Mouse (Mus musculus): ENCODE results near the gene Plekhg5. TPM values are rescaled to one million over a fixed set of nuclear protein-coding genes. Genes with fewer than 3 reads are reported as not detected.
"Not testable (repeated sequence)": the region's sequence is repeated elsewhere in the genome, so short reads cannot be mapped to it uniquely, and the experiment has no call there.

Plekhg5 gene
- total RNA-seq (2021) = 10 to 100 TPM; 74.0 to 84.0 TPM
- long read RNA-seq, experiment 1, transcript Plekhg5-204 (22 exons, 3,818 nt) = major isoform, 23 of 60 reads
- long read RNA-seq, experiment 1, partial matches to known transcripts = 21 of 60 reads
- long read RNA-seq, experiment 1, other reads (novel, unspliced or antisense) = 11 of 60 reads
- long read RNA-seq, experiment 2, transcript Plekhg5-204 (22 exons, 3,818 nt) = major isoform, 32 of 70 reads
- long read RNA-seq, experiment 2, partial matches to known transcripts = 22 of 70 reads
- long read RNA-seq, experiment 2, other reads (novel, unspliced or antisense) = 12 of 70 reads

DNA sequence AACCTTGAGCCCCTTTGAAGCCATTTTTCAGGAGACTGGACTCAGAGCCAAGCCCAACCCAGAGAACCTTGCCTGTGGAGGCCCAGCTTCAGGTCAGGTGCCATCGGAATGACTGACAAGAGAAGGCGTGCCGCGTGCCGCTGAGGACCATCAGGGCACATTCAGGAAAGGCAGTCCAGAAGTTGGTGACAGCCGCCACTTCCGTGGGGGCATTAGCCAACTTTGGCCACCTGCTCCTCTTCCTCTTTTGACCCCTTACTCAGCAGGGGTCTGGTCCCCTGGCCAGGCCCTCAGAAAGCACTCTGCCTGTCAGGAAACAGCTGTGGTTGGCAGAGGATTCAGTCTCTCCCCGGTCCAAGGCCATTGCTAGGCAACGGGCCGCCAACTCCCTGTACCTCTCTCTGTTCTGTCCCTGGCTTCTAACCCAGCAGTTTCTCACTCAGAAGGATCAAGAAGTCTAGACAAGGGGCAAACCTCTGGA is at the start of gene Plekhg5:
Plekhg5 (plus strand) TSS at position 378 of the 481 bp plus-strand sequence.
- intact Hi-C loops (cut with DNase I) = no loop called here
- peak in 1 of 2 experiments; percentile 61 for DNase-seq (ENCODE audit: low spot score in 2 of 2)

DNA sequence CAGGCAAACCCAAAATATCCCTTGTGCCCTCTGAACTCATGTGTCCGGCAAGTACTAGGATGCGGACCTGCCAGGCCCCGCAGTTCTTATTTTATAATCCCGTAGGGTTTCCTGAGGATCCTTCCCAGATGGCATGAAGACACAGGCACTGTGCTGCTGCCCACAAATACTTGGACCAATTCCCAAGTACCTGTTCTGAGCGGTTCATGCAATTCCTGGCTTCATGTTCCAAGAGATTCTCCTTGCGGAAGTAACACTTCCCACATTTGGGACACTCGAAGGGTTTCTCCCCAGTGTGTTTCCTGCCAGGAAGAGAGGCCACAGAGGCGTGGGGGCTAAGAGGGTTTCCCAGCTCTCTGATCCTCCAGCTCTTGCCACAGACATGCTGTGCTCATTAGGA is 49.8 kb upstream of the Plekhg5 start:
- peak in 1 of 2 experiments; percentile 57 for DNase-seq (ENCODE audit: low spot score in 2 of 2)
- intact Hi-C loops (cut with DNase I) = loop anchor here (5.0 kb wide), 1 partner anchor 35 kb away; the partner anchor contains the start of gene Thap3

DNA sequence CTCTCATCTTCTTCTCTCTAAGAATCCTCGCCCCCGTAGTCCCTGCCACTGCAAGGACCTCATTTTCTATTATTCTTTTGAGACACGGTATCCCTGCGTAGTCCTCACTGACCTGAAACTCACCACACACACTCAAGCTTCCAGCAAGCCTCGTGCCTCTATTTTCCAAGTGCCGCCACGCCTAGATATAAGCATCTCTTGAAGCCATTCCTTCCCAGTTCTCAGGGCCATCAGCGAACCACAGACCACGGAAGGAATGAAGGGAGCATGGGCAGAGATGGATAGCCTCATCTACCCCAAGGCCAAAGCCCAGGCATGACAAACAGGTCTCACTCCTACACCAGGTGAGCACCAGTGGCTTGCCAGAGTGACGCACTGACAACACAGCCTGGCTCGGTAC is 47.8 kb upstream of the Plekhg5 start:
- intact Hi-C loops (cut with DNase I) = loop anchor here (5.0 kb wide), 1 partner anchor 37 kb away; the partner anchor contains the start of gene Thap3
- no peak for DNase-seq (ENCODE audit: low spot score in 2 of 2)

DNA sequence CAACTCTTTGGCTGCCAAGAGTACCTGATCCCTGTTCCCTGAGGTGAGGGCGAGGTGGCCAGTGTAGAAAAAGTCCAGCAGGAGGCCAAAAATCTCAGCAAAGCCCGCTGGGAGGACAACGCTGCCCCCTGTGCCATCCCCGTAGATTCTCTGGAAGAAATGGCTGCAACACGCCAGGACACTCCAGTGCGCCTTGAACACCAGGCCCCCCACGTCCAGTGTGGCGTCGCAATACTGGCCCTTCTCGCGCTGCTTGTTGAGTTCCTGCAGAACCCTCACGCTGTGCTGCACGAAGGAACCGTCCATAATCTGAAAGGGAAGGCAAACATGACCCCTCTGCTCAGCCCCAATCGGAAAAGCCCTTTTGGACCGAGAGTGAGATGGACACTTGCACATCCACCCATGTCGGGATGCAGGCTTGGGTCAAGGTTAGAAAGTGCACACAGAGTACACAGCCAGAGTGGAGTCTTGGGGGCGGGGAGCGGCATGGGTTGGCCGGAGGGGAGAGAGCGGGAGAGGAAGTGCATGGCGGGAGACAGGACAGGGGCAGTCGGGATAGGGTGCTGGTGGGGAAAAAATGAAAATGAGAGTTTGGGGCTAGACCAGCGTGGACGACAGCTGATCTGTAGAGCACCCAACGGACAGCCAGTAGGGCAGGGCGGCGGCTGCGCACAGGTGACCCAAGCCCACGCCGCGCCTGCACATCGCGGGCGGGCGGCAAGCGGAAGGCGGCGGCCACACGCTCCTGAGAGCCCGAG is 45.4 kb upstream of the Plekhg5 start:
- intact Hi-C loops (cut with DNase I) = no loop called here
- no peak for DNase-seq (ENCODE audit: low spot score in 2 of 2)

DNA sequence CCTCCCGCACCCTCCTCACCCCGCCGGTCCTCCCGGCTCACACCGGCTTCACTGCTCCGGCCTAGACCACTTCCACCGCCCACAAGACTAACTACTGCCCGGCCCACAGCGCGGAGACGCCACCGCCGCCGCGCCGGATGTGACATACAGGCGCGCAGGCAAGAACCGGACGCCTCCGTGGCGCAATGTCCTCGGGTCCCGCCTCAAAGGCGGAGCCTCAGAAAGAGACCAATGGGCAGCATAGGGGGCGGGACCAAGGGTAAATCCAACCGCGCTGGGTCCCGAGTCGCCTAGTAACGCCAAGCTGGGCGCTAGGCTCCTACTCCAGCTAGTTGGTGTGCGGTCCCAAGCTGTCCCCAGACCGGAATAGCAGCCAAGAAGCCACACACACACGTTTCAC is 44.8 kb upstream of the Plekhg5 start, which contains the start of gene Zbtb48:
Zbtb48 (minus strand) TSS at position 148 of the 400 bp plus-strand sequence.
- intact Hi-C loops (cut with DNase I) = no loop called here
- peak; percentile 98 to 99 for DNase-seq (ENCODE audit: low spot score in 2 of 2)

DNA sequence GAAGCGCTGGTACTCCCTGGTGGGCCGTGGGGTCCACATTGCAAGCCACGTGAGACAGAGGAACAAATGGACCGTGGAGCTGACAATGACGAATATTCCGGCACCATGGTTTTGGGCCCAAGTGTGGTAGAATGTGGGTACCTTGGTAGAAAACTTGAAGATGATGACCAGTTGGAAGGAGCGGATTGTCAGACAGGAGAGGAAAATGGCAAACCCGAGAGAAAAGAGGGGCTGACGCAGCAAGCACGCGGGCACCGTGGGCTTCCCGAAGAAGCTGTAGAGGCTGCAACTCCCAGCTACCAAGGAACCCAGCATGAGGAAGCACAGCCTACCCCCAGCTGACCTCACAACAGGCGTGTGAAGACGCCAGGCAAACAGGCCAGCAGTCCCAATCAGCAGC is 43.8 kb upstream of the Plekhg5 start:
- intact Hi-C loops (cut with DNase I) = no loop called here
- DNase-seq (ENCODE audit: low spot score in 2 of 2) = no peak

DNA sequence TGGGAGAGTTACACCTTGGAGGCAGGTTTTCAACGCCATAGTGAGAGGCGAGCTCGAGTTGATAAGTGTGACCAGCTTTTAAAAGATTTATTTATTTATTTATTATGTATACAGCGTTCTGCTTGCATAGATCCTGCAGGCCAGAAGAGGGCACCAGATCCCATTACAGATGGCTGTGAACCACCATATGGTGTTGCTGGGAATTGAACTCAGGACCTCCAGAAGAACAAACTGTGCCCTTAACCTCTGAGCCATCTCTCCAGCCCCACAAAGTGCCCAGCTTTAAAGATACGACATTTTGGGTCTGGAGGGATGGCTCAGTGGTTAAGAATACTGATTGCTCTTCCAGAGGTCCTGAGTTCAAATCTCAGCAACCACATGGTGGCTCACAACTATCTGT is 43.2 kb upstream of the Plekhg5 start:
- intact Hi-C loops (cut with DNase I) = no loop called here
- DNase-seq (ENCODE audit: low spot score in 2 of 2) = no peak

DNA sequence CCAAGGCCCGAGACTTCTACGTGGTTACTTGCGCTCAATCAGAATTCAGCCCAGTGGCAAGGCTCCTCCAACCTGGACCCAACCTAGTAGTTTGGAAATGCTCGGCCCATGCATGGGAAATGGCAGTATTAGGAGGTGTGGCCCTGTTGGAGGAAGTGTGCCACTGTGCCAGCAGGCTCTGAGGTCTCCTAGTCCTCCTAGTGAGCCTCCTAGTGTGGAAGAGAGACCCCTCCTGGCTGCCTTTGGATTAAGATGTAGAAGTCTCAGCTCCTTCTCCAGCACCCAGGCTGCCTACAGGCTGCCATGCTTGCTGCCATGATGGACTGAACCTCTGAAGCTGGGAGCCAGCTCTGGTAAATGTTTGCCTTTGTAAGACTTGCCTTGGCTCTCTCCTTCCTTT is 42.3 kb upstream of the Plekhg5 start:
- no peak for DNase-seq (ENCODE audit: low spot score in 2 of 2)
- intact Hi-C loops (cut with DNase I) = no loop called here

DNA sequence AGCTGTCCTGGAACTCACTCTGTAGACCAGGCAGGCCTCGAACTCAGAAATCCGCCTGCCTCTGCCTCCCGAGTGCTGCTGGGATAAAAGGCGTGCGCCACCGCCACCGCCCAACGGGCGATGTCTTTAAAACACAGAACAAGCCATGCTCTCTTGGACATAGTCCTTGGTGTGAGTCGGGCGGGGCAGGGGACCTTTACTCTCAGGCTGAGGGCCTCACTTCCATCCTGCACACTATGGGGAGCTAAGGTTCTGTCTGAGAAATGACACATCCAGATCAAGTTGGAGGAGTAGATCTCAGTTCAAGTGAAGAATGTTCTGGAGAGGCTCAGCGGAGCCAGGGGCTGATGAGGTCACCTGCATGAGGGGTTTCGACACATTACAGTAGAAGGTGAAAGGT is 39.4 kb upstream of the Plekhg5 start:
- intact Hi-C loops (cut with DNase I) = no loop called here

DNA sequence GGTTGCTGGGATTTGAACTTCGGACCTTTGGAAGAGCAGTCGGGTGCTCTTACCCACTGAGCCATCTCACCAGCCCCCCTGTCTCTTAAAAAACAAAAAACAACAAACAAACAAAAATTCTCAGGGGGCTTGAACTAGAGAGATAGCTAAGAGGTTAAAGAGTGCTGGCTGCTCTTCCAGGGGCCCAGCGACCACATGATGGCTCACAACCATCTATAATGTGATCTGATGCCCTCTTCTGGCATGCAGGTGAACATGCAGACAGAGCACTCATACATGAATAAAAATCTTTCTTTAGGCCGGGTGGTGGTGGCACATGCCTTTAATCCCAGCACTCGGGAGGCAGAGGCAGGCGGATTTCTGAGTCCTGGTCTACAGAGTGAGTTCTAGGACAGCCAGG is 35.8 kb upstream of the Plekhg5 start:
- intact Hi-C loops (cut with DNase I) = loop anchor here (5.0 kb wide), 2 partner anchors 54 to 61 kb away; no protein-coding TSS in a partner anchor
- DNase-seq (ENCODE audit: low spot score in 2 of 2) = not testable (repeated sequence)

More for the DNA sequence above, 39.4 kb upstream of the Plekhg5 start:
- no peak for DNase-seq (ENCODE audit: low spot score in 2 of 2)

DNA sequence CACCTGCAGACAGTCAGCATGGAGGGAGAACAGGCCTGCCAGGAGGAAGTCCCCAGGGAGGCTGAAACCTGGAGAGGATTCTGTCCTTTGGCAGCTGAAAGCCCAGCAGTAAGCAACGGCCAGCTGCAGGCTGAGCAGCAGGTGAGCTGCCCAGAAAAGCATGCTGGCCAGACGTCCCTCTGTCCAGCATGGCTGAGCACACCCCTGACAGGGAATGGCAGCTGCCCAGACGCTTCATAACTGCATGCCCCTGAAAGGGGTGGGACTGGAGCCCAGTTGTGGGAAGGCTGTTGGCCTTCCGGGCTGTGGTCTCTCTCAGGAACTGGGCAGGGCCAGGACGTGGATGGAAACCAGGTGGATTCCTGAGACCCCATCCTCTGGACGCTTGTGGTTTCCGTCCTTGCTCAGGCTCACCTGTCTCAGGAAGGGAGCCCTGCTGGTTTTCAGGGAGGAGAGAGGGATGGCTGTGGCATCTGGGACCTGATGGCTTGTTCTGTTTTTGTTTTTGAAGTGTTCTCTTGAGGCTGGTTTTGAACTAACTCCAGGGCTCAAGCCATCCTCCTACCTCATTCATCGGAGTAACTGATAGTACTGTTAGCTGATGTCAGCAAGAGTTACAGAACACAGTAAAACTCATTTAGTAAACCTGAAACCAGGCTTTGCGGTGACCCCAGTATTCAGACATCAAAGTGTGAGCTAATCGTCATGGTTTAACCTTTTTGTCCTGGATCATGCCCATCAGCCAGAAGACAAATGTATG is 33.9 kb upstream of the Plekhg5 start, which contains the start of gene Tas1r1:
Tas1r1 (minus strand) TSS at position 344 of the 760 bp plus-strand sequence.
- intact Hi-C loops (cut with DNase I) = loop anchor here (5.0 kb wide), 2 partner anchors 56 to 59 kb away; no protein-coding TSS in a partner anchor
- DNase-seq (ENCODE audit: low spot score in 2 of 2) = no peak

DNA sequence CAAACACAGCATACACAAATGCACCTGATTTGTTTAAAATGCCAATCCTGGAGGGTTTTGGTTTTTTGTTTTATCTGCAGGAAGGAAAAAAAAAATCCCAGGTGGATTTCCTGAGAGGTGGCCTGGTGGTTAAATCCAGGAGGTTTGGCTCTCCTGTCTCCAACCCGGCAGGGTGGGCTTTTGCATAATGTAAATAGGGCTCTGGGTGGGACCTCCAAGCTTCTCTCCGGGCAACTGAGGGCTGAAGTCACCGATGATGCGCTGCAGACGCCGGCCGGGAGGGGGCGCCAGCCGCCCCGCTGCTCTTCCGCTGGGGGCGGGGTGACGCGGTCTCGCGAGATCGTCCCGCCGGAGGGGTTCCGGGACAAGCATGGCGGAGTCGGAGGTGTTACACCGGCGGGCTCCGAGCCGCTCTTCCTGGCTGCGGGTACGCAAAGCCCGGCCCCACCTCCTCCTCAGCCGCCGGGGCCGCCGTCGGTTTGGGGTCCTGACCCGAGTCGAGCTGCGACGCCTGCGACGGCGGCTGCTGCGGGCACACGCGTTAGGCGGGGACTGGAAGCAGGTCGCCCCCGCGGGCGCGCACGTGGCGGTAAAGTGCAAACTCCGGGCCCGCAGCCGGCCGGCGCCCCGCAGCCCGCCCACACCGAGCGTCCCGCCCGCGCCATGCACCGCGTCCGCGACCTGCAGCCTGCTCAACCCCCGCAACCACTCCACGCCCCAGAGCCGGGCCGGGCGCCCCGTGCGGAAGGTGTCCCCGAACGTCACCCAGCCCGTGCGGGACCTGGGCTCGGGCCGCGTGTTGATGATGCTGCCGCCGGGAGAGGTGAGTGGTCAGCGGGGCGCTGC is 33.1 kb upstream of the Plekhg5 start, which contains the start of gene Nol9:
Nol9 (plus strand) TSS at position 337 of the 846 bp plus-strand sequence.
- peak; percentile 90 to 93 for DNase-seq (ENCODE audit: low spot score in 2 of 2)
- intact Hi-C loops (cut with DNase I) = loop anchor here (5.0 kb wide), 2 partner anchors 57 to 58 kb away; no protein-coding TSS in a partner anchor

DNA sequence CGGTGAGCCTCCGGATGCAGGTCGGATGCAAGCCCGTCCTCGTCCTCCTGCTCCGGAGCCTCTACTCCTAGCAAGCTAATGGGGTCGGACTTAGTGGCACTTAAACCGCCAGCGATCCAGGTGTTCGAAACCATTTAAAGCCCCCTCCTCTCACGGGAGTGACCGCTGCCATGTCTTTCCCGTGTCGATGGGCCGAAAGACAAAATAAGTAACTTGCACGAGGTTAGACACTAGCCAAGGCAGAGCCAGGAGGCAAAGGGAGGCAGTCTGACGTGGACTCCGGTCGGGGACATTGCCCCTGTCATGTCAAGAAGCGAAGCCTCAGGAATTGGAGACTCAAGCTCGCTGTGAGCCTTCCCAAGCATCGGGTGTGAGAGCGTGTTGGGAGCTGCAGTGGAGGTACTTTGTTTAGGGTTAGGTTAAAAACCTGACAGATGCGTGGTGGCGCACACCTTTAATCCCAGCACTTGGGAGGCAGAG is 32.4 kb upstream of the Plekhg5 start:
- intact Hi-C loops (cut with DNase I) = loop anchor here (5.0 kb wide), 2 partner anchors 57 to 58 kb away; no protein-coding TSS in a partner anchor
- DNase-seq (ENCODE audit: low spot score in 2 of 2) = no peak

DNA sequence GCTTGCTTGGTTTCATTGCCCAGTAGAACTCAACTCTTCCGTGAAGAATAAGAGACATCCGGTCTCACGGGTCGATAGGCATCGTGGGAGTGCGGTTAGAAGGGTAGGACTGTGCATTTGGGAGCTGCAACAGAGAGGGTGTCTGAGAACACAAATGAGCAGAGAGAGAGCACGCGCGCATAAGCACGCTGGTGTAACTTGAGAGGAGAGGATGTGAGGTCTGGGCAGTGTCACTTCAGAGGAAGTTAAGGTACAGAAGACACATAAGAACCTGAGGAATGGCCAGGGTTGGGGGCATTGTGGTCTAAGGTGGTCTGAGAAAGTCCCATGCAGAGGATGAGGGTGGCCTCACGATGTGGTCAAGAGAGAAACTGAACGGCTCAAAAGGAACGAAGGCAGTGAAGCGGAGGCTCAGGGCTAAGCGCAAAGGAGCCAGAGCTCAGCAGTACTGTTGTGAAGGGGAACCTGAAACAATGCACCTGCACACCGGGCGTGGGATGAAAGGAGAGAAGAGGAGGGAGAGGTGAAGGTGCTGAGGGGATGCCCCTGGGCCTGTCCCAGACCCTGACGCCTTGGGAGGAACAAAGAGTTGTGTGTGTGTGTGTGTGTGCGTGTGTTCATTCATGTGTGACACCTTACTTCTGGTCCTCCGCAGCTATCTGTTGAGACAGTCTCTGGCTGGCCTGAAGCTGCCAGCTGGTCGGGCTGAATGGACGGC is 30.2 kb upstream of the Plekhg5 start:
- no peak for DNase-seq (ENCODE audit: low spot score in 2 of 2)
- intact Hi-C loops (cut with DNase I) = no loop called here

DNA sequence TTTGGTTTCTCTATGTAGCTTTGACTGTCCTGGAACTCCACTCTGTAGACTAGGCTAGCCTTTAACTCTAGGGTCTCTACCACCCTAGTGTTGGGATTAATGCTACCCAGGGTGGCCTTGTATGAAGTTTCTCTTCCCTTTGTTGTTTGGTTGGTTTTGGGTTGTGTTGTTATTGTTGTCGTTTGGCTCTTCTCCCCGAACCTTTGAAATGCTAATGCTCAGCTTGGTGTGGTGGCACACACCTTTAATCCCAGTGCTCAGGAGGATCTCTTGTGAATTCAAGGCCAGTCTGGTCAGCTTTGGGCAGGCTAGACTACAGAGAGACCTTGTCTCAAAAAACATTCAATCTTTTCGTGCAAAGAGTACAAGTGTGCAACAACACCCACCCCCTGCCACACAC is 29.1 kb upstream of the Plekhg5 start:
- no peak for DNase-seq (ENCODE audit: low spot score in 2 of 2)
- intact Hi-C loops (cut with DNase I) = no loop called here

DNA sequence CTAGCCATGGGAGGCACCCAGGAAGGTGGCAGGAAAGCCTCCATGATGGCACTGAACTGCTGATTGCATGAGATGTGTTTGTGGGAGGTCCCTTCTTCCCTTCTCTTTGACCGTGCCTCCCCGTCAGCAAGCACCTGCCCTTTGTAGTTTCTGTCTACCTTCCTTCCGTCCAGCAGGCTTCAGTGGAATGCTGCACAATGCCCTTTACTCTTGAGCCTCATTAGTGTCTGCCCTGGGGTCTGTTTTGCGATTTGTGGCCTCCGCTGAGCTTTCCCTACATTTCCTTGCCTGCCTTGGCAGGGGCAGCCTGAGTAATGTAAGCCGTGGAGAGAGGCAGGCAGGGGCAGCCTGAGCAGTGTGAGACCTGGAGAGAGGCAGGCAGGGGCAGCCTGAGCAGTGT is 27.7 kb upstream of the Plekhg5 start:
- no peak for DNase-seq (ENCODE audit: low spot score in 2 of 2)
- intact Hi-C loops (cut with DNase I) = no loop called here

DNA sequence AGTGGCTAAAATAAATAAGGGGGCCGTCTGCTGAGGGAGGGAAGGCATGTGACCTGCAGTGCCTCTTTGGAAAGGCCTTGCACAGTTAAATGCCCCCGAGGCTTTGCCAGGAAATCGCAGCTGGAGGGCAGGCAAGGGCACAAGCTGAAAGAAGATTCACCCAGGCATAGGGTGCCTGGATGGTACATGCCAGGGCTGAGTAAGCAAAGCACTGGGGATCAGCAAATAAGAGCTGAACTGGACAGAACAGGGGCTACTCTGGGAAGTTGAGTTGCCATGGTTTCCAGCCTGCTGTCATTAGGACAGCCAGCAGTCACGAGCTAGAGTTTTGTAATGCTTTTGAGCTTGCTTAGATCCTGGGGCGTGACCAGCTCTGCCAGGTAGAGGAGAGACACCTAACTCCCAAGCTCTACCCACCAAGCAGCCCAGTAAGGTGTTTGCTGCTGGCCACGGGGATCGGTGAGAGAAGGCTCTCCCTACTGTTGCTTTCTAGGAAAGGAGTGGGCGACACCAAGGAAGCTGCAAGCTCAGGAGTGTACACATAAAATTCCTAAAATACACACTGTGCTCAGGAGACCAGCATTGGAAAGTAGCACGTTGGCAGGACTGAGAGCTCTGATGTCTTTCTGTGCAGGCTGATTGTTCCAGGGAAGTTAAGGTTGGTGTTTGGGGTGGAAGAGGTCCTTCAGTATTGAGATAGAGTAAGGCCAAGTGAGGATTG is 9.7 kb upstream of the Plekhg5 start:
- peak in 1 of 2 experiments; percentile 48 for DNase-seq (ENCODE audit: low spot score in 2 of 2)
- intact Hi-C loops (cut with DNase I) = no loop called here
